Mouse (Mus musculus) layer of hippocampus, adult 8-10 months (tissue): ENCODE data around the gene Cbarp. TPM values are rescaled to one million over a fixed set of nuclear protein-coding genes. Genes with fewer than 3 reads are reported as not detected.

ENCODE experiments used
- DNase-seq, 2 experiments: peaks; one replicate each; pipeline ENCODE4 v3.0.0; 2022; ENCODE audit warnings: low spot score in 2 of 2
- total RNA-seq, 4 experiments: library from RNA; stranded (reverse); gene quantifications; 2 replicates each; pipeline ENCODE4 v1.2.4; 2022

Gene Cbarp
- total RNA-seq, 4 experiments from 2014 or later = 295 to 345 (median 308) TPM

DNA sequence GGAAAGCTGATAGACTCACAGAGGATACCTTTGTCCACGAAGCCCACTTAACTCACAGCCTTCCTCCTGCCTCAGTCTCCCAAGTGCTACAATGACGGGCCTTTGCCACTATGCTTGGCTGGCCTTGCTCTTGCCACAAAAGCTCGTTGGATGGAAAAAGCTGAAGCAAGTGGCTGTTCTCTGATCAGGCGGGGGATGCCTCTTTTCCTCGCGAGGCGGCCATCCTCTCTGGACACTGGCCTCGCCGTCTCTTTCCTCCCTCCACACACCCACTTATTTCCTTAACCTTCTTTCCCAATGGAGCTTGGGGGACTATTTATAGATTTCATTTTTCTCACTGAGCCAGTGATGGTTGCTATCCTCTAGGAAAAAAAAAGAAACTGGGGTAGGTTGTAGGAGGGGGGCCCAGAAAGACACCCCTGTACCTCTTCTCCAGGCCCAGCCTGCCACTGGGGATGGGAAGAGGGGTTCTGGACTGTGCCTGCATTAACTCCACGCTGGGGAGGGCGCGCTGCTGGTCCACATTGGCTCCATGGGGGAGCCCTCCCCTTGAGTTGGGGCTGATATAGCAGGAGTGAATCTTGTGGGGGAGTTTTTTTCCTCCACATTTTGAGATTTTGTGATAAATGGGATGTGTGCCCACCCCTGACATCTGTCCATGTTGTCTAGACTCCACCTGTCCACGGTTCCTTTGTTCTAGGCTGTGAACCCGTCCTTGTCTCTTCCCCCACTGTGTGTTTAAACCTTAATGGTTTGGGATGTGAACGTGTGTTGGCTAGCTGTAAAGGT is 16.7 kb upstream of the Cbarp start:
- no peak for DNase-seq

DNA sequence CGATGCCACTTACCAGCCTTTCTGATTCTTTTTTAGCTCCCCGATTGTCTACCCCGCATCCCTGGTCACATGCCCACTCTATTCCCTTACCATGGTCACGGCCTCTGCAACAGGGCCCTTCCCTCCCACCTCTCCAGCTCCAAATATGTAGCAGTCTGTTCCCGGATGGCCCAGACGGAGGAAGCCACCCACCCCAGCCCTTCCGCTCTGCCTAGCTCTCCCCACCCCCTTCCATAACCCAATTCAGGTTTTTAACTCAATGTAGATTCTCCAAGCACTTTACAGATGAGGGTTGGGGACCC is 16.1 kb upstream of the Cbarp start:
- no peak for DNase-seq

- no peak for DNase-seq
These were observed 15.5 kb upstream of the Cbarp start for GRCm38 (mm10) chr10:80156002-80156751.

GRCm38 (mm10) chr10:80155277-80155676 is 14.6 kb upstream of the Cbarp start:
- no peak for DNase-seq

DNA sequence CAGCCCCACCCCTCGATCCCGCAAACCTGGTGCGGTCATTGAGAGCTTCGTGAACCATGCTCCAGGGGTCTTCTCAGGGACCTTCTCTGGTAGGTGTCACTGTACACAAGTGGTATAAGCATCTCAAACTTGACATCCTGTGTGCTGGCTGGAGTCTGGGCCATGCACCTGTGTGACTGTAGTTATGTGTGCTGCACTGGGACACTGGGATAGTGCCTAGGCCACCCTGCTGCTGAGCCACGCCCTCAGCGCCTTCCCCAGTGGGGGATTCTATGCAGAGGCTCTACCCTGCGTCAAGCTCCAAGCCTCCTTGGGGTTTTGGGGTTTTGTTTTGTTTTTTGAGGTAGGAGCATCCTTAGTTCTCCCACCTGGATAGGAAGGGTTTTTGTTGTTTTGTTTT is 13.7 kb upstream of the Cbarp start:
- DNase-seq = no peak

DNA sequence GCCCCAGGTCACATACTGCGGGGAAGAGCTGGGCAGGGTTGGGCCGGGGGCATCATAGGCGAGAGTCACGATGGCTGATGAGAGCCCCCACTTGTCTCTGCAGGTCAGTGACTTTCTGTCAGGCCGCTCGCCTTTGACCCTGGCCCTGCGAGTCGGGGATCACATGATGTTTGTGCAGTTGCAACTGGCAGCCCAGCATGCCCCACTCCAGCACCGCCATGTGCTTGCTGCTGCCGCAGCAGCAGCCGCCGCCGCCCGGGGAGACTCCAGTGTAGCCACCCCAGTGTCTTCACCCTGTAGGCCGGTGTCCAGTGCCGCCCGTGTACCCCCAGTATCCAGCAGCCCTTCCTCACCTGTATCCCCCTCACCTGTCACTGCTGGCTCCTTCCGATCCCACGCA is 13.1 kb upstream of the Cbarp start:
- no peak for DNase-seq

DNA sequence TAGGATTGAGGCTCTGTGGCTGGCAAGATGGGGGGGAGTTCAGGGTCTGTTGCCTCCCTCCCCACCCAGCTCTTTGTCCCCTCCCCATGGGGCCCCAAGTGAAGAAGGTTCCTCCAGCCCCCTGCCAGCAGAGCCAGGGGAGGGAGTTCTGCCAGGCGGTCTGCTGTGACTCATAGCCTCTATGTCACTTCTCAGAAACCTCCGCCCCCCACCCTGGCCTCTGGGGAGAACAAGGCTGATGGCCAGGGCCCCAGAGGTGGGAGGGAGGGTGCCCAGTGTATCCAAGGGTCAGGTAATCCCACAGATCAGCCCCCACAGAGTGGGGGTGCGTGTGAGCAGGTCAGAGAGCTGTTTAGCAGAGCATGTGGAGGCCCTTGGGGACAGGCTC is 12.2 kb upstream of the Cbarp start:
- DNase-seq = no peak

DNA sequence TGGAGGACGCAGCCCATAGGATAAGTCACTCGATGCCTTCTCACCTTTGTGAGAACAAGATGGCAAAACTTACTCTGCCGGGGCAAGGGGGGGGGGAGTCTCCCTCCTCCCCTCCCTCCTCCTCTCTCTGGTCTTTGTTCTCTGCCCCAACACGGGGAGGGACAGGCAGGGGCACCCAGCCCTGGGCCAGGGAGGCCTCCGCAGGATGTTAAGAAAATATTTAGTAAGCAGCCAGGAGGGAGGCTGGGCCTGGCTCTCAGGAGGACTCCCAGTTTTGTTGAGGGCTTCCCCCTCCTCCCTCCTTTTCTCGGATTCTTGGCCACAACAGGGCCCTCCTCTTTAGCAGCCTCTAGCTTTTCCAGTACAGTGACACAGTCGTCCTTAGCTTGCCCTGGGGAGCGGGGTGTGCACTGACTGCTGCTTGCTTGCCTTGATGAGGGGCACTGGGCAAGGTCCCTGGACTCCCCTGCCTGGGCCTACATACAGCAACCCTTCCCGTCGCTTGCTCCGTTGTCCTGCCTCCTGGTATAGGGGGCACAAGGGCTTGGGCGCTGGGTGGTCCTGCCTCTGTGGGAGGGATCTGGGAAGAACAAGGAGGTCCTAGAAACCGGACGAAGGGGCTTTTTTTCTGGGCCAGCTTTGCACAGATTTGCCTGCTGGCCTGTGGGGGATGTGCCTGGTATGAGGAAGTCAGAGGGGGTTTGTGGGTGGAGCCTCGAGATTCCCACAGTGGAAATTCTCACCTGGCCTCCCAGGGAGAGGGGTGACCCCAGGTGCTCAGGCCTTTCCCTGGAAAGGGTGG is 11.6 kb upstream of the Cbarp start:
- no peak for DNase-seq

- no peak for DNase-seq
These were observed 10.8 kb upstream of the Cbarp start for GRCm38 (mm10) chr10:80151211-80152034.

DNA sequence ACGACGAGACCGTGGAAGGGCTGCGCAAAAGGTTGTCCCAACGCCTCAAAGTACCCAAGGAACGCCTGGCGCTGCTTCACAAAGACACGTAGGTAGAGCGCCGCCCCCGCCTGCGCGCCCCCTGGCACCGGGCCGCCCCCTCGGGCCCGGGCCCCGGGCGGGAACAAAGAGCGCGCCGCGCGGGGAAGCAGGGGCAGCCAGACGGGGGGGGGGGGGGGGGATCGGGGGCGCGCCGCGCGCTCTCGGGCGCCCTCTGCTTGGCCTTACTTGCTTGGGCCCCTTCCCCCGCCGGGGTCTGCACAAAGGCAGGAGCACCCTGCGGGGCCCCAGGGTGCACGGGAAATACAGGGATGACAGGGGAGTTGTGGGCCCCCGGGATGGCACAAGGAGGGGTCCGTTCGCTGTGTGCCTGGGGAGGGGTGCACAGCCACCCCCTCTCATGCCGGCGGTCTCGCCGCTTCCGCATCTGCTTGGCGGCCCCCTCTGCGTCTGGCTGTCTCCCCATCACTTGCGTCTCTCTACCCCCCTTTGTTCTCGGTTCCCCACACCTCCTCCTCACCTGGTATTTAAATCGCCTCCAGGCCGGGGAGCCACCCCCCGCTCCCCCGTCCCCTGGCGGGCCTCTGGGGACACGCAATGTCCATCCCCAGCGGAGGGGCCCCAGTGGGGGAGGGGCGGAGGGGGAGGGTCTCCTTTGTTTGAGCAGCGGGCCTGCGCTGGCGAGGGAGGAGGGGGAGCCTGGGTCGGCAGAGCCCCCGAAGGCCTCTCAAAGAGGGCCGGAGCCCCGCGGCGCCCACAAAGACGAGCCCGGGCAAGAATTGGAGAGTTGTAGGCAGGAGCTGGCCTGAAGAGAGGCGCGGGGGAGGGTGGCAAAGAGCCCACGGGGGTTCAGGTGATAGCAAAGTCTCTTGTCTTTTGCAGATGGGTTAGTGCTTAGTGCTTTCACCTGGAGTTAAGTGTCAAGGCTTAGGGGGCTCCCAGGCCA is 9.9 kb upstream of the Cbarp start:
- no peak for DNase-seq

DNA sequence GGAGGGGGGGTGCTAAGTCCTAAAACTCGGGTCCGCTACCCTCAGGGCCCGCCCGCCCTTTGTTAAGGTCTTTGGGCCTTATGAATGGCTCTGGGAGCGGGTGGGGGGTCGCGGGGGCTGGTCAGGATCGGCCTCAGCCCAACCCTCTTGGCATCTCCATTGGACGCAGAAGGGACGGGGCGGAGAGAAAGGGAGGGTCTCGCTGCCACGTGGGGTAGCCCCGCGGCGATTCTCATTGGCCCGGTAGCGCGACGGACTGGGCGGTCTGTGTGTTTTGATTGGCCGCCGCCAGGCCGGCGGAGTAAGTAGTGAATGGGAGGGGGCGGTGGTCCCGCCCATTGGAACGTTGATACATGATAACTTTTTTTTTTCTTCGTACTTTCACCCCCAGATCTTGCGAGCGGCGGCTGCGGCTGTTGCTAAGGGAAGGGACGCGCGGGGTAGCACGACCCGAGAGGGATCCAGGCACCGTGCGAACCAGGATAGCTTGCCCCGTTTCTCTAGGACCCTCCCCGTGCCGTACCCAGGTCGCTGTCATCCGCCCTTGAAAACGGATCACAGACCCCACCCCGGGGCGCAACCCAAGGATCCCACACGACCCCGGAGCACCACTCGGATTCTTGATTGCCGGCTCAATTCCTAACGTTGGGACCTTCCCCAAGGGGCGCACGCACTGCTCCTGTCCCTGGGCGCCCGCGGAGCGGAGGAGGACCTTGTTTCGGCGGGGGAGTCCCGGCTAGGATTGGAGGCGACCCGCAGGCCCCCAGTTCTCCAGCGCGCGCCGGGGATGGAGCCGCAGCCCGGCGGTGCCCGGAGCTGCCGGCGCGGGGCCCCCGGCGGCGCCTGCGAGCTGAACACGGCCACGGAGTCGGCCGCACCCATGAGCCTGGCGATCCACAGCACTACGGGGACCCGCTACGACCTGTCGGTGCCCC is 8.9 kb upstream of the Cbarp start:
- peak; percentile 97 to 98 for DNase-seq

GRCm38 (mm10) chr10:80148610-80149290 is 8.1 kb upstream of the Cbarp start:
- DNase-seq = peak; percentile 87 to 91

- DNase-seq = peak; percentile 66 to 68
These were observed 7.3 kb upstream of the Cbarp start, which contains the start of gene Midn for GRCm38 (mm10) chr10:80147719-80148601. Gene Midn (plus strand): TSS chr10:80148272.

GRCm38 (mm10) chr10:80147146-80147718 is 6.6 kb upstream of the Cbarp start:
- no peak for DNase-seq

- DNase-seq = no peak
These were observed 6.0 kb upstream of the Cbarp start for GRCm38 (mm10) chr10:80146568-80147011.

DNA sequence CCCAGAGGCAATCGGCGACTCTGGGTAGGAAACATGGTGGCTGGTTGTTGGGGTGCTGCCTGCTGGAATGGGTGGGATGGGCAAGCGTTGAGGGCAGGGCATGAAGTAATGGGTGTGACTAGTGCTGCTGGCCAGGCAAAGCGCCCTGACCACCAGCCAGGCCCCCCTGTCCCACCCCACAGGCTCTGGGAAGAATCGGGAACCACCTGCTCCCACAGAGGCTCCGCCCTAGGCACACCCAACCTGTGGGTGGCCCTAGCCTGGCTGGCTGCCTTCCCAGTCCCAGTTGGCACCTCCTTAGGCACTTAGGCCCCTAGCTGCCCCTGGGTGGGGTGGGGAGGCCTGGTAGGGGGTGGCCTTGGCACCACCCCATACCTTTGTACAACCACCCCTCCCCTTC is 5.3 kb upstream of the Cbarp start:
- no peak for DNase-seq
